Mouse (Mus musculus) kidney, postnatal 14 days (tissue): ENCODE measurements at regions not wholly inside any gene's neighbourhood (a gene's known extent, or its start where the extent isn't known, plus 50 kb on each side); places are given as distances from the start of the nearest gene placed in this dataset.

Experiments used
- DNase-seq: peaks from one replicate; pipeline ENCODE4 v3.0.0; 2022; ENCODE audit warnings: mixed read lengths

DNA sequence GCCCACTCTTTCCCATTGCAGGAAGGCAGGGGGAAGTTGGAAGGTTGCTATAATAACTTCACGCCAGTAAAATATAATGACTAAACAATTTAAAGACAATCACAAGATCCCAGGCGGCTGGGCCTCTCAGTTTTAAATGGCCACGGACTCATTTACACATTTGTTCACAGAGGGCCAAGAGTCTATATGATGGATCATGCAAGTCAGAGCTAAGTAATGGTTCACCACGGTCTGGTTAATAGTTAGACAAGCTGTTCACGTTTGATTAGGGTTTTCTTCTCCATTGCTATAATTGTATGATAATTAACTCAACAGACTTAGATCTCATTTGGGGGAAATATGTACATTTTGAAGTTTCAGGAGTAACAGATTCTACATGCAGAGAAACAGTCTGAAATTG, 170.0 kb downstream of the Ppargc1a start:
- peak; percentile 20 for DNase-seq

- peak; percentile 45 for DNase-seq
Measured at GRCm38 (mm10) chr5:51391319-51391718, 176.2 kb downstream of the Ppargc1a start.

- peak; percentile 48 for DNase-seq
Measured at GRCm38 (mm10) chr5:51387751-51388150, 179.8 kb downstream of the Ppargc1a start.

DNA sequence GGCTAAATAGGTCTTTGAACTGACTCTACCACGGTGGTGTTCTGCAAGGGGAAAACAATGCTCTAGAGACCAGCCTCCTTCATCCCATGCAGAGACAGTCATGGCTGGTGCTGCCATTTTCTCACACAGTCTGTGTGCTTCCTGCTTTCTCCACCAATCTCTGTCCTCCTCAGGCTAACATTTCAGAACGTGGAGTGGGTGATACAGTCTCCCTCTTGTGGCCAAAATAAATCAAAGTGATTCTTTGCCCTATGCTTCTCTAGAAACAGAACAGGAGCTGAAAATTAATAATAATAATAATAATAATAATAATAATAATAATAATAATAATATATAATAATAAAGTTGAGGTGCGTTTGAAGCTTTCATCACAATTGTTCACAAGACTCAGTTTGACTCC, 181.1 kb downstream of the Ppargc1a start:
- no peak for DNase-seq

DNA sequence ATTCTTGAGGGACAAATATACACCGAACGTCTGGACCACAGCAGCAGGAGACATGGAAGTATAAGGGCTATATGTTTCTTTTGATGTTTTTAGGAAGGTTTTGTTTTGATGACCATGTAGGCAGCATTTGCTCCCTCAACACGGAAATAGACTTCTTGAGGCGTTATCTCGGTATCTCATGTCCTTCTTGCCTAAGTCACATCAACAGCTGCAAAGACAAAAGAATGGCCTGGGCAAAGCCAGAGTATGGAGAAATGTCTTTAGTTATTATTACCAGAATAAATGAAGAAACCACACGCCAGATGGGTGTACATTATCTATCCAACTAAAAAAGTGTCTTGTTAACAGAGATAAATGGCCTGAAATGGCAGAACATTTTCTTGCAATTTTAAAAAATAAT, 183.2 kb downstream of the Ppargc1a start:
- DNase-seq, result no peak

DNA sequence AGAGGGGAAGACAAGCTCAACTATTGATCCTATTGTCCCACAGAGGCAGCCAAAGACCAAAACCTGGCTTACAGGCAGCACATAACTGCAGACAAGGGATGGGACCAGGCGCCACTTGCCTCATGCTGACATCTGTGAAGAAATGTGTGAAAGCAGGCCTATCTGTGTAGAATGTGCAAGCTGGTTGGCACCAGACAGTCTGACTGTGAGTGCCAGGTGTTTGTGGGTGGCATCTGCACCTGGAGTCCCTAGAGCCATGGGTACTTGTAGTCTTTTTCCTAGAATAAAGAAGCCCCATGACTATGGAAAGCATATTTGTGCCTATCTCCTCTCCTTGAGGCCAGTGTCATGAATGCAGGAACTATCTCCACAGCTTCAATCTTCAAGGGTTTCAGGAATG, 208.4 kb downstream of the Ppargc1a start:
- no peak for DNase-seq

DNA sequence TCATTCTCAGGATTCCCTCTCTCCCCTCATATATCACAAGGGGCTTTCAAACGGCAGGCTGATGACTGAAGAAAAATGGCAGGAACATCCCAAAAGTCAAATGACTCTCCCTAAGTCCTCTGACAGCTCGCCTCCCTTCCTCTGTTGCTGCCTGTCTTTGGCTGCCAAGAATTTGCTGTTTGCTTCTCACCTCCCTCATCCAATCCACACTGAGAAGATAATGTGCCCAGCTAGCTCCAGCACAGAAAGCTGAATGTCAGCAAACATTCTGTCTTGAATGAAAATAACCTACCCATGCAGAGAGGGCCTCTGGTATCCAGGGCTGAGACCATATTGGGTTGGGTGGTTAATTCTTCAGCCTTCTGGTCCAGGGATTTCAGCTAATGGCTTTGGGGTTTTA, 219.3 kb downstream of the Ppargc1a start:
- DNase-seq, result no peak

DNA sequence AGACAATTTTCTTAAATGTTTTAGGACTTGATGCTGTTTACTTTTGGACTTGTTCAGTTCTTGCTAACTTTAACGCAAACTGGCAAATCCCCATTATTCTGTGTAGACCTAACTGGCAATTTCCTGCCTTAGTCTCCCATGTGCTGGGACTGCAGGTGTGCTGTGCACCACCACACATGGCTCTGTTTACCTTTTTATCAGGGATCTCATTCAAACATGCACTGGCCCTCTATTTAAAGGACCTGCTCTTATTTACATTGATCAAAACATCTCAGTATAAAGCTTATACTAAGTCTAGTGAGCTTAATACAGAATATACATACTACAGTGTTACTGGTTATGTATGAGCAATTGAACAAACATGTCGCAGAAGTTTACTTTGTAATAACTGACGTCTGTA, 238.4 kb downstream of the Ppargc1a start:
- no peak for DNase-seq

GRCm38 (mm10) chr5:51289191-51289590, 278.3 kb downstream of the Ppargc1a start:
- DNase-seq, result no peak

DNA sequence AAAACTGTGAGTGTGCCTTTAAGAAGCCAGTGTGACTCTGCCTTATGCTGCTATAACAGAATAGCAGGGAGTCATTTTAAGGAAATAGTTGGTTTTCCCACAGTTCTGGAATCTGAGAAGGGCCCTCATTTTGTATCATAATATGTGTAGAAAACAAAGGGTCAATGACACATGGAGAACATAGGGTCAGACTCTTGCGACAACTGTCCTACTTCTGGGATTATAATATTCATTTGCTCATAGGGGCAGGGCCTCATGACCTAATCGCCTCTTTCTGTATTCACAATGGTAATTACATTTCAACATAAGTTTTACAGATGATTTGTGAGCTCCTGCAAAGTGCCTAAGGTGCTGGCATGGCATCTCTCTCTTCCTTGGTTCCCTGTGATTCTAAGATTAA, 279.3 kb downstream of the Ppargc1a start:
- DNase-seq, result no peak

DNA sequence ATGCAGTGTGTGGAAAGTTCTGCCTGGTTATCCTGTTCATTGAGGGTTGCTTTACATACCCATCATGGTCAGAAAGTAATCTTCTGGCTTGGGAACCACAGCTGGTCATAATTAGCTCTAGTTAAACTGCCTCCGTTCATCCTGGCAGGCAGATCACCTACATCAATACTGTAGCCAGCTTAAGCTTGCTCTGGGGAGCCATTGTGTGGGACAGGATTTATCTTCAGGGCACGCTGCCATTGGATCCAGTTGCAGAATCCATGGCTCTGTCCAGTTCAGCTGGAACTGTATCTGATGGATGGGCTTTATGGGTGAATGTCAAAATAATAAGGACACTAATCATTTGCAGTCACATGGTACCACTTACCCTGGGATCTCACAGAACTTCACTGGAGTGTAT, 326.4 kb downstream of the Ppargc1a start:
- peak; percentile 2 for DNase-seq

DNA sequence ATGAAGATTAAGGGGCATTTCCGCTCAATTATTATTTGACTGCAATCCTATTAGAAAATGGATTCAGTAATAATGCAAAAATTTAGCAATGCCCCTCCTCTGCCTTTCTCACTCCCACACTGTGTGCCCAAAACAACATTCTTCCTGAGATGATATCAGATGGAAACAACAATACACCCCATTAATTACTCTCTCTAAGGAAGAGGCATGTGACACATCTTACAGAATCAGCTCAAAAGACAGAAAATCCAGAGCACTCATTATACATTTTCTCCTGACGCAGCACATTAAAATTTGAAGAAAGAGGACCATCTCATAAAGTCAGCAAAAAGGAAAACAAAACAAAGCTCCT, 333.5 kb downstream of the Ppargc1a start:
- DNase-seq, result no peak

DNA sequence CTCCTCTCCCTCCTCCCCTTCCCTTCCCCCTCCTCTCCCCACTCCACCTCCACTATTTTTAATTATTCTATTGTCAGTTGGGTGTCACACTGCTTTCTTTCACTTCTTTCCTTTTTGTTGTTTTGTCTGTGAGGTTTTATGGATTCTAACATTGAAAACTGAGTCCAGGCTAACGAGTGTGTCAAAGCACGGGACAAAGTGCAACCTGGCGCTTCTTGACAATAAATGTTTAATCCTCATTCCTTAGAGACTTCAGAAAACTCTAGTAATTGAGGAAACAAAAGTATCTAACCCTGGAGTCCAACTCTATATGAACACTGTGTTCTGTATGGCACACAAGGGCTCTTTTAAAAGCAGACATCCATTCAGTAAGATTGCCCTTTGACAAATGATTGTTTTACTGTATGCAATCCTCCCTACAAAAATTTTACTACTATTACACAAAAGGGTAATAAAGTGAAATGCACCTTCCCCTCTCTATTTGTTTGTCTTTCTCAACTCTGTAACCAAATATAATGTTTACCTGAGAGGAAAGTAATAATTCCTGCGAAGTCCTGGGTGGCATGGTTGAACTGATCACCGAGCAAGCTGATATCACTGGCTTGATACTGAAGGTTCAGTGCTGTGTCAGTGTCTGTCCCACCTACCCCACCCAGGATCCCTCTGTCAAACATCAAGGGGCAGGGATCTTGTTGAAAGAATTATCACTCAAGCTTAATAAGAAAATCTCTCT, 334.1 kb downstream of the Ppargc1a start:
- peak; percentile 30 for DNase-seq

DNA sequence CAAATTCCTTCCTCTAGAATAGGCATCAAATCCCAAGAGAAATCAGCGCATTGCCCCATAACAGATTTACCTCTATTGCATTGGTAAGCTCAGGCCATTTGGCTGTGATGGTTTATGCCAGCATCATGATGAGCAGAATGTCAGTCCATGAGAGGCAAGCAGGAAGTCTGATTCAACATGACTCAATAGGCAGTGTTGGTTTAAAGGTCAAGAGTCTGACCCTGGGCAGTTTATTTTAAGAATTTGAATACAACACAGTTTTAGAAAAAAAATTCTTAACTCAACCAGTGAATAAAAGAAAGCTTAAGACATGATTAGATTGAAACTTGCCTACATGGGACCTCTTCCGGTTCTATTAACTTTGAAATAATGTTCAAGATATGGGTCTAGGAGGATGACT, 337.7 kb downstream of the Ppargc1a start:
- no peak for DNase-seq

GRCm38 (mm10) chr5:51227996-51228395, 339.5 kb downstream of the Ppargc1a start:
- no peak for DNase-seq

DNA sequence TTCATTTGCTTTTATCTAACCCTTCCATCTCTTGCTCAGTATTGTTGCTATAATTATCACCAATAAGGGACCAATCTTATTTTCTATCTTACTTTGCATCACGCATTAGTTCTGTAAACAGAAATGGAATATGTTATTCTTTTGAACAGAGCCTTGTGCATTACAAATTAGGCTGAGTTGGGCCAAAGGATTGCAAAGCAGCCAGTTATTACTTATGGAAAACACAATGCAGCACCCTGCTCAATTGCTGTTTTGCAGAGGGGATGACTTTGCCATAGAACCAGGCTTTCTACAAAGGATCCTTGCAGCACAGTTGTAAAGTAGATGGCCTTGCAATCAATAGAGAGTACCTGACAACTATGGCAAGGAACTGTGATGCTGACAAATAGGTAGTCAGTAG, 364.3 kb downstream of the Ppargc1a start:
- DNase-seq, result no peak

GRCm38 (mm10) chr5:51202525-51203215, 364.9 kb downstream of the Ppargc1a start:
- no peak for DNase-seq

DNA sequence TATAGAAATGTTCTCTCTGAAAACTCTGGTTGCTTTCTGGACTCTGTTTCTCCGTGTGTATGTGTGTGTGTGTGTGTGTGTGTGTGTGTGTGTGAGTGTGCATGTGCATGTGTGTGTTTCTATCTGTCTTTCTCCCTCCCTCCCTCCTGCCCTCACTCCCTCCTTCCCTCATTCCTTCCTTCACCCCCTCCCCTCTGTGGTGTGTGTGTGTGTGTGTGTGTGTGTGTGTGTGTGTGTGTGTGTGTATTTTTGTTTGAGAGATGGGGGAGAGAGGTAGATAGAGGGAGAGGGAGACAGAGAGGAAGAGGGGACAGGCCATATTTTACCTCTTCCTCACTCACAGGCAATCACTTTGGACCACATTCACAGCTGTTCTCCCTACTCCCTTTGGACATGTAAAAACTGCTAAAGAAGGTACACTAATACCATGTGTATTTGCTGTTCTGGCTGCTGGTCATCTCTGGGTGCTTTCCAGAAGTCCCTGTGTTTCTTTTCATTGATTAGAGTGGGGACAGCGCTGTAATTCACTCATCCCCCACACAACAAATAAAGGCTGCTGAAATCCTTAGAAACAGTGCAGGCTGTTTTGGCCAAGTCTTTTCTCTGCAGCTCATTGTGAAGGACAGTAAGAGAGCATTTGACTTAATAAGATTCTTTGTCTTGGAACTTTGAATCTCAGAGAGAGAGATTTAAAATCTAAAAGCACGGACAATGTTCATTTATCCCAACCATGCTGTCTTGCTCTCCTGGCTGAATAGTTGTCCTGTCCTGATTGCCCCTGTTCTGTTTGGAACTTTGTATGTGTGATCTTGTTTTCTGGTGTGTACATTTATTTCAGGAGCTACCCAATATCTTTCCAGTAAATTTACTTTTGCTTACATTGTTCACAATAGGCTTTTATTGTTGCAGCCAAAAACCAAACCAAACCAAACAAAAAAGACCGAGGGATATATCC, 370.9 kb downstream of the Ppargc1a start:
- DNase-seq, result no peak

GRCm38 (mm10) chr5:51190661-51191060, 376.9 kb downstream of the Ppargc1a start:
- no peak for DNase-seq

- no peak for DNase-seq
Measured at GRCm38 (mm10) chr5:51169828-51170227, 397.7 kb downstream of the Ppargc1a start.

DNA sequence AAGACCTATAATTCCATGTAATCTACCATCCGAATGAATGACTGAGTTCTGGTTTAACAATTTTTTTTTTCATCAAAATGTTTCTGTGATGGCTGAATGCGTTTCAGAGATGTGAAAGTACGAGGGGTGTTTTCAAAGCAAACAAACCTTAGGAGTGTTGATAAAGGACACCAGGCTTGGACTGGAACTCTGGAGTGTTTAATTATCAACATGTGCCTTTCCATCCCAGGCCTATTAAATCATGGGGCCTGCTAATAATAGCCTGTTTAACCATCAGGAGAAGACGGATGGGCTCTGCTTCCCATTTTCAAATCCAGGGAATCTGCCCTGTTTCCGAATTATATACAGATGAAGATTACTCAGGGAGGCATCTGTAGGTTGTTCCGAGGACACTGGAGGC, 399.3 kb downstream of the Ppargc1a start:
- no peak for DNase-seq

DNA sequence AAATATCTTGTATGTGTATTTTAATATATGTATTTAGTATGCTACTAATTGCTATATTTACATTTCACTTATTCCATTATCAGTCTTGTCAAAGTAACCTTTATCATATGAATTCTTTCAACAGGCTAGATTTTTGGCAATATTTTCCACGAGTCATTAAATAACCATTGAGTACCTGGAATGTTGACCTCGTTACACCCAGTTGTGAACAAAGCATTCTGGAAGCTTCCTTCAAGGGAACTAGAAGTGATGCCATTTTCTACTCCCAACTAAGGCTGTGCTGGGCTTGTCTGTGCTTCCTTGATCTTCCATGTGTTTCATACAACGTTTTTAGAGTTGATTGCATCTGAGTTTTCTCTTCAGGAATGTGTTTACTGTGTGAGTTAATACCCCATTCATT, 410.6 kb downstream of the Ppargc1a start:
- no peak for DNase-seq

DNA sequence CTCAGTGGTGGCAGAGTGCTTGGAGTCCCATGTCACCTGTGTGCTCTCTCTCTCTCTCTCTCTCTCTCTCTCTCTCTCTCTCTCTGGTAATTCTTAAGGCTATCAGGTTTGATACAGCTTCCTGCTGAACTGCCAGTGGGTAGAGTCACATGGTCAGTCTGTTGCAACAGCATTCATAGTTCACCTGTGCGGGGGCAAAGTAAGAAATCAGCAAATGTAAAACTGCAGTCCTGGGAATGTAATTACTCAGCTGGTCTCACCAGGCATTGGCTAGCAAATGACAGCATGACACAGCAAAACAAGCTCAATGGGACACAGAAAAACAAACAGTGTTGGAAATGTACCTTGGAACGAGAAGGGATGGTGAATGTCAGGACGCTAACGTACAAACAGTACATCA, 422.7 kb downstream of the Ppargc1a start:
- peak; percentile 34 for DNase-seq

DNA sequence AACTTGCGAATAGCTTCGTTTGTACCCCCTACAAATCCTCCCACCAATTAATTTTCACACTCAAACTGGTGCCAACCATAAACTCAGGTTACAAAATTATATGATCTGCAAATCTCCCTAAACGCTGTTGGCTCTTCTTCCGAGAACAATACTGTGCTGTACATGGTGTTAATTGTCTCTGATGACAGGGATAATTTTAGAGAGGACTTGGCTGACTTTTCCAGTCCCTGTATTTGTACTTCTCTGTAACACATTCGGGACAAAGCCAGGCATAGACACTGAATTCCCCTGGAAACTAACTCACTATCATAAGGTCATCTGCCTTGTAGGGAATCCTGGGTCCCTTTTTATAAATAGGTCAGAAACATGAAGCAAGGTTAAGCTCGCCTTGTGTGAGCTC, 442.4 kb downstream of the Ppargc1a start:
- no peak for DNase-seq
